Mouse (Mus musculus): Measurements from ENCODE around the gene Ctnna2. TPM values are rescaled to one million over a fixed set of nuclear protein-coding genes. Genes with fewer than 3 reads are reported as not detected.

The Ctnna2 gene
- polyA plus RNA-seq, 1 experiment = 0.70 TPM

DNA sequence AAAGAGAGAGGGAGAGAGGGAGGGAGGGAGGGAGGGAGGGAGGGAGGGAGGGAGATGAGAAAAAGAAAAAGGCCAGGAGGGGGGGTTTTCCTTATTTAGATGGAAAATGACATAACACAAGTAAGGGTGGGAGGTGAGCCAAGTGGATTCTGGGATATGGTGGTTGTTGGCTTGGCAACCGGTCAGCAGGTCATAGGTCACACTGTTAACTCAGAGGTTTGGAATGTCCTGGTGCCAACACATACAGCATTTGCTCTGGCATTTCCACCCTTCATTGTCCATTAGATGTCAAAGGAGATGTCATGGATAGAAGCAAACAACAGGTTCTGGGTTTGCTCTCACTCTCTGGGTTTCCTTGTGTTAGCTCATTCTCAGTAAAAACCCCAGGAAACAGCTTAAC lies 17.5 kb downstream of the Ctnna2 start:
- Histone ChIP-seq H3K4me1 (replicated peaks; ENCODE audit: control insufficient read depth, insufficient read depth, low read length) (no peaks in the 10 kb centered on the region), H3K27ac (ENCODE audit: control insufficient read depth, insufficient read depth, low read length) (no peak overlapping the region), H3K4me3 (ENCODE audit: control insufficient read depth, insufficient read depth, low read length) (no peak overlapping the region), H3K27me3 (ENCODE audit: control insufficient read depth, insufficient read depth, low read length) (no peaks in the 10 kb centered on the region), H3K36me3 (ENCODE audit: control insufficient read depth, insufficient read depth, low read length) (no peaks in the 10 kb centered on the region)
- TF ChIP-seq POLR2A (IDR thresholded peaks at IDR 0.05; ENCODE audit: control insufficient read depth, extremely low read depth, insufficient read depth, low read length, poor library complexity) (no peak), CTCF (IDR thresholded peaks at IDR 0.05; ENCODE audit: borderline replicate concordance, control insufficient read depth, extremely low read depth, insufficient read depth, low read length, poor library complexity) (no peak)
- no peak for DNase-seq
- WGBS = 85% methylated on average over 1 of the region's 1 CpGs

DNA sequence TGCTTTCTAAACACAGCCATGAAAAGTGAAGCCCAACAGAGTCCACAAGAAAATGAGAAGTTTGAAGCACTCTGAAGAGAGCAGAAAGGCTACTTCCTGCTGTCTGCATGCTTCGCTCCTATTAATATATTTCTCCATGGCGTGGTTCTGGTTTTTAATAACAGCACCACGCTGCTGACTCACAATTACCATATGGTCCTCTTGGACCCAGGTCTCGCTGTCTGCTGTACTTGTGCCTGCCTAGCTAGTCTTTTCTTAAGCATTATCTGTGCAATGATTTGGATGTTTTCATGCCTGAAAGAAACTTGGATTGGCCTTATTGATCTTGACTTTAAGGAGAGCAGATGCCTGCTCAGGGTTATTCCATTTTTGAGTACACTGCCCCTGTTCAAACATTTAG lies 28.2 kb downstream of the Ctnna2 start:
- TF ChIP-seq POLR2A (IDR thresholded peaks at IDR 0.05; ENCODE audit: control insufficient read depth, extremely low read depth, insufficient read depth, low read length, poor library complexity) (no peak), CTCF (IDR thresholded peaks at IDR 0.05; ENCODE audit: borderline replicate concordance, control insufficient read depth, extremely low read depth, insufficient read depth, low read length, poor library complexity) (no peak)
- Histone ChIP-seq H3K36me3 (ENCODE audit: control insufficient read depth, insufficient read depth, low read length) (no peaks in the 10 kb centered on the region), H3K4me1 (replicated peaks; ENCODE audit: control insufficient read depth, insufficient read depth, low read length) (no peaks in the 10 kb centered on the region), H3K4me3 (ENCODE audit: control insufficient read depth, insufficient read depth, low read length) (no peak overlapping the region), H3K27me3 (ENCODE audit: control insufficient read depth, insufficient read depth, low read length) (no peaks in the 10 kb centered on the region), H3K27ac (ENCODE audit: control insufficient read depth, insufficient read depth, low read length) (no peak overlapping the region)
- 63% methylated on average over 4 of the region's 4 CpGs for WGBS
- no peak for DNase-seq

DNA sequence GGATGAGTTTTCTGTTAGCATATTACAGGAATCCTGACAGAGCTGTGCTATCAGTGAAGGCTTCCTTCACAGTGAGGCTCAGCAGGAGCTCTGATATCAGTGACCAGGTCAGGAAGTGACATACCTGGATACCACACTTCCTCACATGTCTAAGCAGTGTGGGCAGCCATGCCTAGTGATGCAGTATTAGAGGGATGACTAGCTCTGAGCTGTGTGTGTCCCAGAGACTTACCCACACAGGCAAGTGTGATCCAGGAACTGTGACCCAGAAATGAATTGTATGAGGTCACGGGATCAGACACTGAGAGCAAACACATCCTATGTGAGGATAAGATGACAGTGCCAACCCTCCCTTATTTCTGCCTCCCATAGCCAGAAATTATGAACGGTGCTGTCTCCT lies 28.8 kb downstream of the Ctnna2 start:
- WGBS = 96% methylated on average over 2 of the region's 2 CpGs
- DNase-seq = no peak
- Histone ChIP-seq H3K27ac (ENCODE audit: control insufficient read depth, insufficient read depth, low read length) (no peak overlapping the region), H3K27me3 (ENCODE audit: control insufficient read depth, insufficient read depth, low read length) (no peaks in the 10 kb centered on the region), H3K4me1 (replicated peaks; ENCODE audit: control insufficient read depth, insufficient read depth, low read length) (no peaks in the 10 kb centered on the region), H3K36me3 (ENCODE audit: control insufficient read depth, insufficient read depth, low read length) (no peaks in the 10 kb centered on the region), H3K4me3 (ENCODE audit: control insufficient read depth, insufficient read depth, low read length) (no peak overlapping the region)
- TF ChIP-seq CTCF (IDR thresholded peaks at IDR 0.05; ENCODE audit: borderline replicate concordance, control insufficient read depth, extremely low read depth, insufficient read depth, low read length, poor library complexity) (no peak), POLR2A (IDR thresholded peaks at IDR 0.05; ENCODE audit: control insufficient read depth, extremely low read depth, insufficient read depth, low read length, poor library complexity) (no peak)

DNA sequence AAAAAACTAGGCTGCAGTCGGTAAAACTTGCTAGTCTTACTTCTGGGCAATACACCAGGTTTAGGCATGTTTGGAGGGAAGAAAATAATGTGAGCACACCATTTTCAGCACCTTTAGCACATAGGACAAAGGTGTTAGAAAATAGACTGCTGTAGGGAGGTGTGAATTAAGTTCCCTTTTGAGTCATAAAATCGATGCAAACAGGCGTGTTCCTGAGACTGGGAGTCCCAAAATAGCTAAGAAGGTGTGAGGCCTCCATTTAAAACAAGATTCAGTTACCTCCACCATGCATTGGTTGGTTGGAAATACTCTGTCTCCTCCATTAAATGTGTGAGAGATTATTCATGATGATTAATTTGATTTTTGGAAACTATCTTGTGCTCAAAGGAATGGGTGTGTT lies 50.1 kb downstream of the Ctnna2 start:
- Histone ChIP-seq H3K27ac (ENCODE audit: control insufficient read depth, insufficient read depth, low read length) (no peak overlapping the region), H3K36me3 (ENCODE audit: control insufficient read depth, insufficient read depth, low read length) (no peaks in the 10 kb centered on the region), H3K4me1 (replicated peaks; ENCODE audit: control insufficient read depth, insufficient read depth, low read length) (no peaks in the 10 kb centered on the region), H3K4me3 (ENCODE audit: control insufficient read depth, insufficient read depth, low read length) (no peak overlapping the region), H3K27me3 (ENCODE audit: control insufficient read depth, insufficient read depth, low read length) (no peaks in the 10 kb centered on the region)
- DNase-seq = no peak
- 85% methylated on average over 3 of the region's 3 CpGs for WGBS
- TF ChIP-seq CTCF (IDR thresholded peaks at IDR 0.05; ENCODE audit: borderline replicate concordance, control insufficient read depth, extremely low read depth, insufficient read depth, low read length, poor library complexity) (no peak), POLR2A (IDR thresholded peaks at IDR 0.05; ENCODE audit: control insufficient read depth, extremely low read depth, insufficient read depth, low read length, poor library complexity) (no peak)

GRCm38 (mm10) chr6:77873150-77873549 lies 106.3 kb downstream of the Ctnna2 start:
- Histone ChIP-seq H3K4me3 (ENCODE audit: control insufficient read depth, insufficient read depth, low read length) (no peak overlapping the region), H3K27ac (ENCODE audit: control insufficient read depth, insufficient read depth, low read length) (no peak overlapping the region), H3K4me1 (replicated peaks; ENCODE audit: control insufficient read depth, insufficient read depth, low read length) (no peaks in the 10 kb centered on the region), H3K27me3 (ENCODE audit: control insufficient read depth, insufficient read depth, low read length) (no peaks in the 10 kb centered on the region), H3K36me3 (ENCODE audit: control insufficient read depth, insufficient read depth, low read length) (no peaks in the 10 kb centered on the region)
- DNase-seq = no peak
- WGBS = 99% methylated on average over 2 of the region's 2 CpGs
- TF ChIP-seq CTCF (IDR thresholded peaks at IDR 0.05; ENCODE audit: borderline replicate concordance, control insufficient read depth, extremely low read depth, insufficient read depth, low read length, poor library complexity) (no peak), POLR2A (IDR thresholded peaks at IDR 0.05; ENCODE audit: control insufficient read depth, extremely low read depth, insufficient read depth, low read length, poor library complexity) (no peak)

DNA sequence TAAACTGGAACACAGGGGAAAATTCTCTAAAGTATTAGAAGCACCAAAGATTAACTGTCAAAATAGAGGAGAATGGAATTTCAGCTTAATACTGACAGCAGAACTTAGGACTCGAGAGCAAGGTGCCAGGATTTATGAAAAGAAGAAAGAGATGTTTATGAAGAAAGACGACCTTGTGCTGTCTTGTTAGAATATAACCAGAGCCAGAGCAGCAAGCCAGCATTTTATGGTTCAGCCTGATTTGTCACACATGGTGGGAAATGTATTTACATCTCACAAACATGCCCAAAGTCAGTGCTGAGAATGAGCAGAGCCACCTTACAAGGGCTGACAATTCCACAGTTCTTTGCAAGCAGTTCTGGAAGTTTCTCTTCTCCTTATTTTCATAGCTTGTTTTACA lies 110.2 kb downstream of the Ctnna2 start:
- Histone ChIP-seq H3K36me3 (ENCODE audit: control insufficient read depth, insufficient read depth, low read length) (no peaks in the 10 kb centered on the region), H3K27me3 (ENCODE audit: control insufficient read depth, insufficient read depth, low read length) (no peaks in the 10 kb centered on the region), H3K4me1 (replicated peaks; ENCODE audit: control insufficient read depth, insufficient read depth, low read length) (no peaks in the 10 kb centered on the region), H3K27ac (ENCODE audit: control insufficient read depth, insufficient read depth, low read length) (no peak overlapping the region), H3K4me3 (ENCODE audit: control insufficient read depth, insufficient read depth, low read length) (no peak overlapping the region)
- 67% methylated on average over 2 of the region's 2 CpGs for WGBS
- no peak for DNase-seq
- TF ChIP-seq POLR2A (IDR thresholded peaks at IDR 0.05; ENCODE audit: control insufficient read depth, extremely low read depth, insufficient read depth, low read length, poor library complexity) (no peak), CTCF (IDR thresholded peaks at IDR 0.05; ENCODE audit: borderline replicate concordance, control insufficient read depth, extremely low read depth, insufficient read depth, low read length, poor library complexity) (no peak)

DNA sequence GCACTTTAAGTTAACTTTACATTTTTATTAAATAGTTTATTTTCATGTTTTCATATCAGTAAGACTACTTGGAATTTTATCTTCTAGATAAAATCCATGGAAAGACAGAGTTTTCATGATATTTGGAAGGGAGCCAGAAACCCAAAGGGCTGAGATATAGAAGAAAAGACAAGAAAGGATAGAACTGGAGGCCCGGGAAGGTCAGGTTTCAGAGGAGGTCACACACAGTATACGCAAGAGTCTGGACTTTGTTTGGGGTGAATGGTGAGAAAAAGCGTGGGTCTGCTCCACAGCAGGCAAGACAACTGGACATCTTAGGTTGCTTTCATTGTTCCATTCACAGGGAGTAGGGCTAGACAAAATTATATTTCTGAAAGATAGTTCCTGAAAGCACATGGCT lies 111.4 kb downstream of the Ctnna2 start:
- WGBS = 85% methylated on average over 3 of the region's 3 CpGs
- no peak overlapping the region for H3K27ac ChIP-seq (ENCODE audit: control insufficient read depth, insufficient read depth, low read length)

More for the DNA sequence above, 111.4 kb downstream of the Ctnna2 start:
- TF ChIP-seq POLR2A (IDR thresholded peaks at IDR 0.05; ENCODE audit: control insufficient read depth, extremely low read depth, insufficient read depth, low read length, poor library complexity) (no peak), CTCF (IDR thresholded peaks at IDR 0.05; ENCODE audit: borderline replicate concordance, control insufficient read depth, extremely low read depth, insufficient read depth, low read length, poor library complexity) (no peak)
- Histone ChIP-seq H3K4me3 (ENCODE audit: control insufficient read depth, insufficient read depth, low read length) (no peak overlapping the region), H3K36me3 (ENCODE audit: control insufficient read depth, insufficient read depth, low read length) (no peaks in the 10 kb centered on the region), H3K27me3 (ENCODE audit: control insufficient read depth, insufficient read depth, low read length) (no peaks in the 10 kb centered on the region), H3K4me1 (replicated peaks; ENCODE audit: control insufficient read depth, insufficient read depth, low read length) (no peaks in the 10 kb centered on the region)
- DNase-seq = no peak

Data from thymus, adult 2 months (tissue).